Mouse (Mus musculus) small intestine, adult 2 months (tissue): Measurements from ENCODE around the gene Elmo1.

Experiments used
- CTCF ChIP-seq: fragments of 200-500 bp; IDR thresholded peaks from 2 replicates; pipeline ENCODE4 v1.5.1; 2012; ENCODE audit warnings: low read depth, mild to moderate bottlenecking, control low read depth, inconsistent platforms, low read length, moderate library complexity, mixed read lengths; ENCODE audit not compliant: insufficient replicate concordance, insufficient read length; ENCODE audit errors: extremely low read depth
- POLR2A ChIP-seq: fragments of 200-500 bp; IDR thresholded peaks from 2 replicates; pipeline ENCODE4 v1.6.1; 2012; ENCODE audit warnings: low read depth, mild to moderate bottlenecking, control low read depth, inconsistent platforms, low read length, moderate library complexity

DNA sequence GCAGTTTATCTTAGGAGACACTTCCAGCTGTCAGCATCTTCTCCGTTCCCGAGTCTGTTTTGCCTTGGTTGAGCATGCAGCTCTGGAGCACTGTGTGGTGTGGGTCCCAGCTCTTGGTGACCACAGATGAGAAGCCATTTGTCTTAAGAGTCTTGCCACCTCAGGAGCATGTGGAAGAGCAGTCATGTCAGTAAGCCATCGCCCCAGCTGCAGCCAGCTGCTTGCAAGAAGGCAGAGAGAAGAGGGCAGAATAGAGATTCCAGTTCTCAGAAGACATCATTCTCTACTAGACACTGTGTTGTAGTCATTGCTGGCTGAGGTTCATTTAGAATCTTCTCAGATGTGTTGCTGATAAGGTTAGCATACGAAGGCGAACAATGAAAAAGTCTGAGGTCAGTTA lies 11.3 kb downstream of the Elmo1 start:
- TF ChIP-seq CTCF (no peak), POLR2A (no peak)
